Mouse (Mus musculus) 416B (cell line): ENCODE data around the gene Fcrlb.

ENCODE experiments used
- DNase-seq: peaks from one replicate; pipeline ENCODE4 v3.0.0; 2011; ENCODE audit warnings: low read depth

Fcrlb gene

GRCm38 (mm10) chr1:170868107-170868904 is 44.4 kb downstream of the Fcrlb start:
- peak; percentile 89 for DNase-seq

GRCm38 (mm10) chr1:170867691-170868105 is 45.0 kb downstream of the Fcrlb start, which contains the start of gene Atf6:
Gene Atf6 (minus strand): TSS chr1:170867771.
- peak; percentile 96 for DNase-seq

- DNase-seq = peak; percentile 64
Measured at GRCm38 (mm10) chr1:170866992-170867690, 45.6 kb downstream of the Fcrlb start.

GRCm38 (mm10) chr1:170865406-170865805 is 47.3 kb downstream of the Fcrlb start:
- peak; percentile 43 for DNase-seq

GRCm38 (mm10) chr1:170864754-170865153 is 48.0 kb downstream of the Fcrlb start:
- DNase-seq = no peak

GRCm38 (mm10) chr1:170864234-170864633 is 48.5 kb downstream of the Fcrlb start:
- no peak for DNase-seq

GRCm38 (mm10) chr1:170863033-170863432 is 49.7 kb downstream of the Fcrlb start:
- peak; percentile 86 for DNase-seq

GRCm38 (mm10) chr1:170862435-170862717 is 50.4 kb downstream of the Fcrlb start:
- no peak for DNase-seq

GRCm38 (mm10) chr1:170861671-170862434 is 50.9 kb downstream of the Fcrlb start:
- peak; percentile 51 for DNase-seq

- DNase-seq = no peak
Measured at GRCm38 (mm10) chr1:170858872-170859271, 53.9 kb downstream of the Fcrlb start.

- no peak for DNase-seq
Measured at GRCm38 (mm10) chr1:170857369-170857768, 55.4 kb downstream of the Fcrlb start.
